In genomic region chr13:70159604-70160003, GRCm38 (mm10) we compare ENCODE assay signal across 11 mouse cellular contexts.
A peak's percentile ranks its signal among the peaks of the same experiment; 100 is the strongest.
DNase-seq lines count a peak whose midpoint lies in the region; ATAC-seq and TF ChIP-seq lines count a peak whose summit lies in the region.
"Had no signal": no experiment of that assay in that cellular context is flagged by ENCODE, and none has a peak within 500 bp of the region (broad histone marks: within the 10 kb centered on the region; RNA-seq: fewer than 3 reads in every experiment).

No protein-coding gene starts in this region.

- no peaks in the 10 kb centered on the region for H3K36me3 ChIP-seq in limb, embryonic 14.5 days (ENCODE audit: control insufficient read depth, insufficient read depth, low read length)
- H3K36me3 ChIP-seq in limb, embryonic 10.5 days = no peaks in the 10 kb centered on the region
- H3K36me3 ChIP-seq: heart, embryonic 12.5 days had no signal

- no peak overlapping the region for H3K9ac ChIP-seq in limb, embryonic 14.5 days (ENCODE audit: low read depth, low read length, severe bottlenecking)
- H3K9ac ChIP-seq: heart, embryonic 12.5 days; hindbrain, embryonic 14.5 days had no signal

- WGBS in limb, embryonic 14.5 days = 39% methylated on average over 6 of the region's 6 CpGs
- 79% methylated on average over 6 of the region's 6 CpGs for WGBS in limb, embryonic 10.5 days

- no peak overlapping the region for H3K4me2 ChIP-seq in limb, embryonic 14.5 days (replicated peaks; ENCODE audit: low read depth, low read length, severe bottlenecking)
- H3K4me2 ChIP-seq: heart, embryonic 12.5 days; hindbrain, embryonic 14.5 days had no signal

- H3K27me3 ChIP-seq in limb, embryonic 14.5 days (ENCODE audit: control insufficient read depth, insufficient read depth, low read length) = no peaks in the 10 kb centered on the region
- no peaks in the 10 kb centered on the region for H3K27me3 ChIP-seq in limb, embryonic 10.5 days (ENCODE audit: low read depth, poor library complexity, severe bottlenecking)
- H3K27me3 ChIP-seq: heart, embryonic 12.5 days had no signal

- no peak for ATAC-seq in limb, embryonic 14.5 days (ENCODE audit: low FRiP score, low read depth)
- no peak for ATAC-seq in megakaryocyte progenitor cell, adult 5-6 weeks (replicated peaks; ENCODE audit: poor library complexity)

- intact Hi-C loops in left cerebral cortex, postnatal 36 days (cut with DNase I) = no loop called here

- TF ChIP-seq POLR2A in limb, embryonic 14.5 days (IDR thresholded peaks at IDR 0.05; ENCODE audit: borderline replicate concordance, extremely low read depth, insufficient read depth, insufficient read length) = no peak

- no peaks in the 10 kb centered on the region for H3K9me3 ChIP-seq in limb, embryonic 14.5 days (ENCODE audit: control insufficient read depth, low read length)
- no peaks in the 10 kb centered on the region for H3K9me3 ChIP-seq in limb, embryonic 10.5 days (replicated peaks)
- H3K9me3 ChIP-seq: heart, embryonic 12.5 days had no signal

- no peak overlapping the region for H3K4me3 ChIP-seq in limb, embryonic 14.5 days (replicated peaks; ENCODE audit: low read length)
- no peak overlapping the region for H3K4me3 ChIP-seq in limb, embryonic 10.5 days
- H3K4me3 ChIP-seq: heart, embryonic 12.5 days had no signal

- H3K4me1 ChIP-seq in limb, embryonic 14.5 days (ENCODE audit: control insufficient read depth, insufficient read depth, low read length) = peaks cover 6% of the 10 kb centered on the region; the same call in 1 of the 2 replicates
- peaks cover 9% of the 10 kb centered on the region for H3K4me1 ChIP-seq in limb, embryonic 10.5 days

- no peak overlapping the region for H3K27ac ChIP-seq in limb, embryonic 14.5 days (replicated peaks; ENCODE audit: low read depth, low read length)
- H3K27ac ChIP-seq in limb, embryonic 10.5 days = no peak overlapping the region; the same call in 1 of the 2 replicates
- H3K27ac ChIP-seq: hindbrain, embryonic 14.5 days had no signal

- DNase-seq in limb, embryonic 14.5 days (ENCODE audit: low spot score) = peak; percentile 29
- DNase-seq in limb, embryonic 10.5 days (ENCODE audit: low spot score) = no peak
- DNase-seq in layer of hippocampus, adult 18-20 months (ENCODE audit: low spot score in 2 of 2) = peak; percentile 67 to 78
- peak; percentile 59 to 63 for DNase-seq in left cerebral cortex, postnatal 36 days (ENCODE audit: low spot score in 2 of 2)
- no peak for DNase-seq in embryo, embryonic 10 days (ENCODE audit: low spot score)
- DNase-seq in spleen, adult 12 weeks (ENCODE audit: low spot score) = no peak
- DNase-seq: lung, adult 18-20 months; midbrain, embryonic 14.5 days had no signal

Comparison
In these comparisons a context has a peak if more than half of its experiments do, and no peak if none do; other contexts are left out.
1. DNase-seq: peak in limb, embryonic 14.5 days (single experiment), layer of hippocampus, adult 18-20 months (2 of 2) and left cerebral cortex, postnatal 36 days (2 of 2); none in limb, embryonic 10.5 days (single experiment), embryo, embryonic 10 days (single experiment) and spleen, adult 12 weeks (single experiment).